Mouse (Mus musculus) midbrain, embryonic 12.5 days (tissue): ENCODE results near the gene Pgap3. TPM values are rescaled to one million over a fixed set of nuclear protein-coding genes. Genes with fewer than 3 reads are reported as not detected.

Source experiments
- ATAC-seq: fragments of 200-750 bp; cut with Nextera tagmentation; 2 replicates; pipeline ENCODE4 v1.8.0; 2017; ENCODE audit warnings: low read depth, moderate TSS enrichment, moderate library complexity; ENCODE audit not compliant: low FRiP score
- H3K27ac ChIP-seq: fragments of 300-500 bp; sonication (generic); replicated peaks from 2 replicates; pipeline ENCODE4 v1.5.1; 2016; ENCODE audit warnings: mild to moderate bottlenecking
- H3K27me3 ChIP-seq: fragments of 300-500 bp; sonication (generic); 2 replicates; pipeline ENCODE4 v1.6.1; 2016; ENCODE audit warnings: mild to moderate bottlenecking
- H3K36me3 ChIP-seq: fragments of 300-500 bp; sonication (generic); 2 replicates; pipeline ENCODE4 v1.6.1; 2016
- H3K4me1 ChIP-seq: fragments of 300-500 bp; sonication (generic); 2 replicates; pipeline ENCODE4 v1.6.1; 2016
- H3K4me2 ChIP-seq: fragments of 300-500 bp; sonication (generic); replicated peaks from 2 replicates; pipeline ENCODE4 v1.6.1; 2016; ENCODE audit warnings: mild to moderate bottlenecking, moderate library complexity
- H3K4me3 ChIP-seq: fragments of 300-500 bp; sonication (generic); 2 replicates; pipeline ENCODE4 v1.5.1; 2016; ENCODE audit warnings: mild to moderate bottlenecking
- H3K9ac ChIP-seq: fragments of 300-500 bp; sonication (generic); replicated peaks from 2 replicates; pipeline ENCODE4 v1.6.1; 2016; ENCODE audit warnings: mild to moderate bottlenecking, moderate library complexity
- H3K9me3 ChIP-seq: fragments of 300-500 bp; sonication (generic); 2 replicates; pipeline ENCODE4 v1.6.1; 2016; ENCODE audit warnings: mild to moderate bottlenecking
- WGBS: fragments of 180-500 bp; shearing (Covaris S2); methylation state at CpG from one replicate; pipeline ENCODE4 v1.1.7; 2016; 5-methylcytosine and 5-hydroxymethylcytosine counted together
- polyA plus RNA-seq: library from polyadenylated mRNA; unstranded; fragments of >200 nt; fragmentation: Nextera tagmentation; extraction: Ambion mirVana; gene quantifications from 2 replicates; pipeline ENCODE4 v1.2.1, GENCODE M21; 2016

Pgap3 gene
- polyA plus RNA-seq, 1 experiment from 2014 or later, result 9.0 TPM

DNA sequence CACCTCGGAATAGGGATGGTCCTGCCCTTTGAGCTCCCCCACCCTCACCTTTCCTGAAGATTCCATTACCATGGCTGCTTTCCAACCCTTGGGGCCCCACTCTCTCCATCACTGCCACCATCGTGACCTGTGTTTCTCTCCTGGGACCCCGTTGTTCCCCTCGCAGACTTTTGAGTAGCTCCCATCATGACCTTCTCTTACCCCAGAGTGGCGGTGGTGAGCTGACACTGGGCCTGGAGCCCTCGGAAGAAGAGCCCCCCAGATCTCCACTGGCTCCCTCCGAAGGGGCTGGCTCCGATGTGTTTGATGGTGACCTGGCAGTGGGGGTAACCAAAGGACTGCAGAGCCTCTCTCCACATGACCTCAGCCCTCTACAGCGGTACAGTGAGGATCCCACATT is 35.4 kb upstream of the Pgap3 start:
- H3K27me3 ChIP-seq, result no peaks in the 10 kb centered on the region
- peaks cover 31% of the 10 kb centered on the region for H3K36me3 ChIP-seq
- H3K4me1 ChIP-seq, result peaks cover 8% of the 10 kb centered on the region
- H3K27ac ChIP-seq, result no peak overlapping the region
- WGBS, result 91% methylated on average over 9 of the region's 9 CpGs
- H3K9ac ChIP-seq, result no peak overlapping the region
- no peaks in the 10 kb centered on the region for H3K9me3 ChIP-seq
- ATAC-seq, result no peak
- no peak overlapping the region for H3K4me3 ChIP-seq
- H3K4me2 ChIP-seq, result no peak overlapping the region

DNA sequence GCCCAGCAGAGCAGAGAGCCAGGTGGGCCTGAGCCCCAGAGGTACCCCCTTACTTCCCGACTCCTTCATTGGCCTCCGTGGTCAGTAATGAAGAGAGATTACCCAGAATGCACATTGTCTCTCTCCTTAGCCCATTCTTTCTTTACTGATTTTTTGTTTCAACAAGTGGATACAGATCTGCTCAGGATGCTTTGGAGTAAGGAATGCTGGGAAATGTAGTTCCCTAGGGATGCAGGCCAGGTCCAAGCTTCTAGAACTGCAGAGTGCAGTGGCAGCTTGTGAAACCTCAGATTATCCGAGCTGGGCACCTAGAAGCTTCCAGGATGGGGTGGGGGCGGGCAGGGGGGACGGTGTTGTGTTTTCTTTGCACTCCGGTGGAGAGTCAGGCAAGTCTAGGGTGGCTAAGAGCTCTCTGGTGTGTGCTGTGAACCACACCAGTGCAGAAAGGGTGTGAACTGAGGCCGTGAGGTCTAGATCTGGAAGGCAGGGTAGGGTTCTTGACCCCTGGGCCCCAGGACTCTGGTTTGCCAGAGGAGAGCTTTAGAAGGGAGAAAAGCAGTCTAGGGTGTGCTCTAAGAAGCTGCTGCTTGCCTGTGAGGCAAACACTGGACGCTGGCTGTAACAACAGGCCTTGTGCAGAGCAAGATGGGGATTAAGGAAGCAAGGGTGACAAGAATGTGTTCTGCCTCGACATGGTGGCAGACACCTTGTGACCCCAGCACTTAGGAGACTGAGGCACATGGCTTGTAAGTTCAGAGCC is 31.6 kb upstream of the Pgap3 start:
- Histone ChIP-seq H3K4me2 (no peak overlapping the region), H3K27me3 (no peaks in the 10 kb centered on the region), H3K4me1 (no peaks in the 10 kb centered on the region), H3K9ac (no peak overlapping the region), H3K4me3 (no peak overlapping the region), H3K27ac (no peak overlapping the region), H3K36me3 (peaks cover 39% of the 10 kb centered on the region), H3K9me3 (no peaks in the 10 kb centered on the region)
- ATAC-seq, result no peak
- 87% methylated on average over 9 of the region's 9 CpGs for WGBS

- ATAC-seq, result no peak
- Histone ChIP-seq H3K36me3 (peaks cover 14% of the 10 kb centered on the region; the same call in 1 of the 2 replicates), H3K4me1 (no peaks in the 10 kb centered on the region), H3K4me3 (no peak overlapping the region), H3K27ac (no peak overlapping the region), H3K4me2 (no peak overlapping the region), H3K27me3 (no peaks in the 10 kb centered on the region), H3K9me3 (no peaks in the 10 kb centered on the region), H3K9ac (no peak overlapping the region)
- WGBS, result 87% methylated on average over 5 of the region's 5 CpGs
Measured at GRCm38 (mm10) chr11:98428436-98428835, 28.1 kb upstream of the Pgap3 start.

GRCm38 (mm10) chr11:98426592-98426991 is 26.3 kb upstream of the Pgap3 start:
- H3K27me3 ChIP-seq, result no peaks in the 10 kb centered on the region
- 90% methylated on average over 7 of the region's 7 CpGs for WGBS
- H3K9ac ChIP-seq, result no peak overlapping the region
- H3K4me1 ChIP-seq, result no peaks in the 10 kb centered on the region
- no peak overlapping the region for H3K27ac ChIP-seq
- no peak overlapping the region for H3K4me3 ChIP-seq
- no peak overlapping the region for H3K4me2 ChIP-seq
- no peak for ATAC-seq
- peaks cover 8% of the 10 kb centered on the region; the same call in 1 of the 2 replicates for H3K36me3 ChIP-seq
- H3K9me3 ChIP-seq, result no peaks in the 10 kb centered on the region

DNA sequence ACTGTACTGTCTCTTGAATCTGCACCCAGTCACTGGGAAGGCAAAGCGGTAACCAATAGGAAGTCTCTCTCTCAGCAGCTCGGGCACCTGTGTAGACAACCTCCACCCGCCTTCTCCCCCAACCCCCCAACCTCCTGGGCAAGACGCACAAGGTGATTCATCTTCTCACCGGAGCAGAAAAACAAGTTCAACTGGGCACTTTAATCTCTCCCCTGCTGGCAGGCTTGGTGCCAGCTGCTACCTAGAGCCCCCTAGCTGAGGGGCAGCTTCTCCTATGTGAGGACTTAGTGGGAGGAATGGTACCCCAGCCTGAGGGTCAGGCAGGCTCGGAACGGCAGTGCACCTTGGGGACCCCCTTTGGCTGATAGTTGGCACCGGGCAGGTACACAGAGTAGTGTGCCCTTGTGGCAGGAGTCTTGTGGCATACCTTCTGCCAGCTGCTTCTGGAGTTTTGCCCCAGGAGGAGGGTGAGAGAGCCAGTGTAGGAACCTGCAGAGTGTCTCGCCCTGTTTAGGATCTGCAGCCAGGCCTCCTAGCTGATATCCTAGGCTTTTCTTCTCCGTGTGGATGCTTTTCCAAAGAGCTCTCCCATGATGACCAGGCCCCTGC is 18.8 kb upstream of the Pgap3 start:
- peaks cover 6% of the 10 kb centered on the region for H3K27me3 ChIP-seq
- H3K9me3 ChIP-seq, result no peaks in the 10 kb centered on the region
- H3K36me3 ChIP-seq, result no peaks in the 10 kb centered on the region
- 83% methylated on average over 10 of the region's 10 CpGs for WGBS
- H3K4me1 ChIP-seq, result peaks cover 3% of the 10 kb centered on the region; the same call in 1 of the 2 replicates
- H3K27ac ChIP-seq, result no peak overlapping the region
- no peak overlapping the region for H3K4me2 ChIP-seq
- no peak overlapping the region for H3K9ac ChIP-seq
- no peak for ATAC-seq
- H3K4me3 ChIP-seq, result no peak overlapping the region

- Histone ChIP-seq H3K27ac (no peak overlapping the region), H3K9me3 (no peaks in the 10 kb centered on the region), H3K4me2 (no peak overlapping the region), H3K4me1 (peaks cover 11% of the 10 kb centered on the region), H3K4me3 (no peak overlapping the region), H3K27me3 (peaks cover 12% of the 10 kb centered on the region), H3K36me3 (no peaks in the 10 kb centered on the region), H3K9ac (no peak overlapping the region)
- ATAC-seq, result no peak
- WGBS, result 73% methylated on average over 6 of the region's 6 CpGs
Measured at GRCm38 (mm10) chr11:98418273-98418672, 18.0 kb upstream of the Pgap3 start.

DNA sequence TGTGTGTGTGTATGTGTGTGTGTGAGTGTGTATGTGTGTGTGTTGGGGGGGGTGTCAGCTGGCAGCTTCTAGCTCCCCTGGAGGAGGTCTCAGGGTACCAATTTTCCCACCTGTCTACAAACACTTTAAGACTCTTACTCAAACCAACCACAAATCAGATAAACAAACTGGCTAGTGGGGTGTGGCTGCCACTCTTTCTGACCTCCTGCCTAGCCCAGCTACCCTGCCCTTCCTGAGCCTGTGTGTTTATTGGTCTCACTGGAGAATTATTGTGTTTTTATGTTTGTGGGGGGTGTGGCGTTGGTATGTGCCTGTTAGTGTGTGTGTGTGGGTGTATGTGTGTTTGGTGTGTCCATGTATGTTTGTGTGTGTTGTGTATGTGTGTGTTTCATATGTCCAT is 16.8 kb upstream of the Pgap3 start:
- ATAC-seq, result no peak

DNA sequence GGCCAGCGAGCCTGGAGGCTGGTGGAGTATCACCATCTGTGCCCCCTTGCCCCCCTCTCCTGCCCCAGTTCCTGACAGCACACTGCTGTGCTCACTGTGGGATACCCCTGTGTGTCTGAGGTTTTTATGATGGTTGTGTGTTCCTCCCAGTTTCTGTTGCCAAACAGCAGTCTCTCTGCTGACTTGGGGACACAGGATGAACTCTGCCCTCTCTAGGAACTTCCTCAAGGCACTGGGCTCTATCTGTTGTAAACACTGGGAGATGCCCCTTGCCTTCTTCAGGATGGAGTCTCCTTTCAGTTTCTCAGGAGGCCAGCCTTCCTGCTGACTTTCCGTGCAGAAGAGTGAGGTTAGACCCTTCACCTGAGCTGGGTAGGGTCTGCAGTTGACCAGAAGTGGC is 13.9 kb upstream of the Pgap3 start:
- peak overlapping the region; percentile 97 for H3K4me2 ChIP-seq
- H3K27ac ChIP-seq, result no peak overlapping the region
- H3K36me3 ChIP-seq, result no peaks in the 10 kb centered on the region
- 0 out of 2 replicates have a peak overlapping the region, but pooled peaks have one; percentile 3 for H3K4me3 ChIP-seq
- ATAC-seq, result no peak
- no peaks in the 10 kb centered on the region for H3K9me3 ChIP-seq
- peaks cover 43% of the 10 kb centered on the region for H3K27me3 ChIP-seq
- 28% methylated on average over 2 of the region's 2 CpGs for WGBS
- no peak overlapping the region for H3K9ac ChIP-seq
- peaks cover 33% of the 10 kb centered on the region for H3K4me1 ChIP-seq

More for the DNA sequence above, 16.8 kb upstream of the Pgap3 start:
- no peaks in the 10 kb centered on the region for H3K36me3 ChIP-seq
- H3K27ac ChIP-seq, result no peak overlapping the region
- peaks cover 19% of the 10 kb centered on the region for H3K4me1 ChIP-seq
- peaks cover 22% of the 10 kb centered on the region for H3K27me3 ChIP-seq
- H3K4me2 ChIP-seq, result no peak overlapping the region
- no peak overlapping the region for H3K9ac ChIP-seq
- H3K9me3 ChIP-seq, result no peaks in the 10 kb centered on the region
- no peak overlapping the region for H3K4me3 ChIP-seq
- 88% methylated on average over 1 of the region's 1 CpGs for WGBS

GRCm38 (mm10) chr11:98413731-98414130 is 13.4 kb upstream of the Pgap3 start:
- peaks cover 43% of the 10 kb centered on the region for H3K27me3 ChIP-seq
- 27% methylated on average over 7 of the region's 7 CpGs for WGBS
- peak overlapping the region; percentile 80; the same call in 1 of the 2 replicates for H3K9ac ChIP-seq
- H3K4me1 ChIP-seq, result peaks cover 37% of the 10 kb centered on the region
- H3K36me3 ChIP-seq, result no peaks in the 10 kb centered on the region
- ATAC-seq, result no peak
- H3K27ac ChIP-seq, result no peak overlapping the region
- peak overlapping the region; percentile 97 for H3K4me2 ChIP-seq
- no peaks in the 10 kb centered on the region for H3K9me3 ChIP-seq
- H3K4me3 ChIP-seq, result peak overlapping the region; percentile 79

- H3K4me1 ChIP-seq, result peaks cover 38% of the 10 kb centered on the region
- ATAC-seq, result peak; percentile 56
- WGBS, result under 1% methylated on average over 40 of the region's 40 CpGs
Measured at GRCm38 (mm10) chr11:98412797-98413301, 12.6 kb upstream of the Pgap3 start.

DNA sequence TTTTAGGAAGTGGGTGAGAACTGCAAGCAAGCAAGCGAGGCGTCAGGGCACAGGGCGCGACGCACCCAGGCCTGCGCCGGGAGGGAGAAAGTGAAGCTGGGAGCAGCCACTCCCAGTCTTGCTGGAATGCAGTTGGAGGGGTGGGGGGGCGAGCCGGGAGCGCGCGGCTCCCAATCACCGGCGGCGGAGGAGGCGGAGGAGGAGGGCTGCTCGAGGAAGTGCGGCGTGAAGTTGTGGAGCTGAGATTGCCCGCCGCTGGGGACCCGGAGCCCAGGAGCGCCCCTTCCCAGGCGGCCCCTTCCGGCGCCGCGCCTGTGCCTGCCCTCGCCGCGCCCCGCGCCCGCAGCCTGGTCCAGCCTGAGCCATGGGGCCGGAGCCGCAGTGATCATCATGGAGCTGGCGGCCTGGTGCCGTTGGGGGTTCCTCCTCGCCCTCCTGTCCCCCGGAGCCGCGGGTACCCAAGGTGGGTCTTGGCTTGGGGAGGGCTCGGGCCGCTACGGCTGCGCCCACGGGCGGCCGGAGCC is 12.0 kb upstream of the Pgap3 start, which contains the start of gene Erbb2:
Gene Erbb2 (plus strand): TSS at position 198 of the 524 bp plus-strand sequence.
- ATAC-seq, result peak; percentile 70
- Histone ChIP-seq H3K4me1 (peaks cover 38% of the 10 kb centered on the region), H3K36me3 (no peaks in the 10 kb centered on the region), H3K9ac (peak within 1 kb of the TSS; percentile 80), H3K27ac (peak within 1 kb of the TSS; percentile 67), H3K27me3 (peaks cover 43% of the 10 kb centered on the region), H3K4me2 (peak within 1 kb of the TSS; percentile 97), H3K9me3 (no peaks in the 10 kb centered on the region), H3K4me3 (peak within 1 kb of the TSS; percentile 79)
- under 1% methylated on average over 46 of the region's 49 CpGs for WGBS

More at GRCm38 (mm10) chr11:98412797-98413301, 12.6 kb upstream of the Pgap3 start:
- peak overlapping the region; percentile 97 for H3K4me2 ChIP-seq
- H3K36me3 ChIP-seq, result no peaks in the 10 kb centered on the region
- no peaks in the 10 kb centered on the region for H3K9me3 ChIP-seq
- peak overlapping the region; percentile 67 for H3K27ac ChIP-seq
- peak overlapping the region; percentile 80 for H3K9ac ChIP-seq
- H3K27me3 ChIP-seq, result peaks cover 43% of the 10 kb centered on the region
- H3K4me3 ChIP-seq, result peak overlapping the region; percentile 79
